Mouse (Mus musculus) brown adipose tissue, adult 24 weeks (tissue): ENCODE measurements at regions not wholly inside any gene's neighbourhood (a gene's known extent, or its start where the extent isn't known, plus 50 kb on each side); places are given as distances from the start of the nearest gene placed in this dataset.

Source experiments
- H3K27ac ChIP-seq: fragments of 200-500 bp; replicated peaks from 2 replicates; pipeline ENCODE4 v1.5.1; 2012; ENCODE audit warnings: low read depth, mild to moderate bottlenecking, low read length
- H3K4me1 ChIP-seq: fragments of 200-500 bp; 2 replicates; pipeline ENCODE4 v1.6.1; 2012; ENCODE audit warnings: low read length, mixed read lengths; ENCODE audit not compliant: control insufficient read depth, insufficient read depth, insufficient read length
- H3K4me3 ChIP-seq: fragments of 200-500 bp; 2 replicates; pipeline ENCODE4 v1.5.1; 2012; ENCODE audit warnings: low read depth, mild to moderate bottlenecking, low read length, moderate library complexity; ENCODE audit not compliant: insufficient read depth

GRCm38 (mm10) chr7:113121911-113122319 lies 85.3 kb upstream of the Arntl start:
- Histone ChIP-seq H3K27ac (no peak overlapping the region), H3K4me1 (no peaks in the 10 kb centered on the region), H3K4me3 (no peak overlapping the region)

- H3K4me3 ChIP-seq, result no peak overlapping the region
- H3K27ac ChIP-seq, result no peak overlapping the region
- no peaks in the 10 kb centered on the region for H3K4me1 ChIP-seq
Observed at GRCm38 (mm10) chr7:113126010-113126409, 81.3 kb upstream of the Arntl start.

- H3K4me3 ChIP-seq, result no peak overlapping the region
- no peak overlapping the region for H3K27ac ChIP-seq
- H3K4me1 ChIP-seq, result 0 out of 2 replicates have a peak, but pooled peaks cover 5% of the 10 kb centered on the region
Observed at GRCm38 (mm10) chr7:113130552-113130951, 76.7 kb upstream of the Arntl start.

GRCm38 (mm10) chr7:113131945-113132538 lies 75.2 kb upstream of the Arntl start:
- Histone ChIP-seq H3K4me1 (0 out of 2 replicates have a peak, but pooled peaks cover 5% of the 10 kb centered on the region), H3K4me3 (no peak overlapping the region)

GRCm38 (mm10) chr7:113133891-113134290 lies 73.4 kb upstream of the Arntl start:
- 0 out of 2 replicates have a peak, but pooled peaks cover 5% of the 10 kb centered on the region for H3K4me1 ChIP-seq
- no peak overlapping the region for H3K27ac ChIP-seq
- no peak overlapping the region for H3K4me3 ChIP-seq

More at GRCm38 (mm10) chr7:113131945-113132538, 75.2 kb upstream of the Arntl start:
- H3K27ac ChIP-seq, result no peak overlapping the region

- Histone ChIP-seq H3K27ac (no peak overlapping the region), H3K4me3 (no peak overlapping the region), H3K4me1 (no peaks in the 10 kb centered on the region)
Observed at GRCm38 (mm10) chr7:113140011-113140438, 67.2 kb upstream of the Arntl start.

- Histone ChIP-seq H3K4me3 (no peak overlapping the region), H3K4me1 (no peaks in the 10 kb centered on the region; the same call in 1 of the 2 replicates), H3K27ac (no peak overlapping the region)
Observed at GRCm38 (mm10) chr7:113141846-113142683, 65.2 kb upstream of the Arntl start.

GRCm38 (mm10) chr7:113143552-113143951 lies 63.7 kb upstream of the Arntl start:
- Histone ChIP-seq H3K4me3 (no peak overlapping the region), H3K27ac (no peak overlapping the region), H3K4me1 (peaks cover 8% of the 10 kb centered on the region)

GRCm38 (mm10) chr7:113145046-113145445 lies 62.2 kb upstream of the Arntl start:
- Histone ChIP-seq H3K27ac (no peak overlapping the region), H3K4me3 (no peak overlapping the region), H3K4me1 (peaks cover 13% of the 10 kb centered on the region)

- Histone ChIP-seq H3K4me1 (peaks cover 22% of the 10 kb centered on the region), H3K27ac (no peak overlapping the region), H3K4me3 (no peak overlapping the region)
Observed at GRCm38 (mm10) chr7:113146108-113146507, 61.2 kb upstream of the Arntl start.

GRCm38 (mm10) chr7:113146526-113146925 lies 60.7 kb upstream of the Arntl start:
- Histone ChIP-seq H3K27ac (no peak overlapping the region), H3K4me3 (no peak overlapping the region), H3K4me1 (peaks cover 25% of the 10 kb centered on the region)

- no peak overlapping the region for H3K4me3 ChIP-seq
- peaks cover 32% of the 10 kb centered on the region for H3K4me1 ChIP-seq
- peak overlapping the region; percentile 56 for H3K27ac ChIP-seq
Observed at GRCm38 (mm10) chr7:113147391-113148332, 59.6 kb upstream of the Arntl start.

GRCm38 (mm10) chr7:113148700-113149099 lies 58.6 kb upstream of the Arntl start:
- Histone ChIP-seq H3K27ac (no peak overlapping the region), H3K4me1 (peaks cover 34% of the 10 kb centered on the region), H3K4me3 (no peak overlapping the region)

GRCm38 (mm10) chr7:113149966-113150470 lies 57.2 kb upstream of the Arntl start:
- Histone ChIP-seq H3K4me3 (no peak overlapping the region), H3K27ac (peak overlapping the region; percentile 50), H3K4me1 (peaks cover 34% of the 10 kb centered on the region)

- H3K27ac ChIP-seq, result peak overlapping the region; percentile 50
- no peak overlapping the region for H3K4me3 ChIP-seq
- peaks cover 34% of the 10 kb centered on the region for H3K4me1 ChIP-seq
Observed at GRCm38 (mm10) chr7:113150789-113151188, 56.5 kb upstream of the Arntl start.
